Mouse (Mus musculus): ENCODE data around the gene Inhbc.
"Not testable (repeated sequence)": the region's sequence is repeated elsewhere in the genome, so short reads cannot be mapped to it uniquely, and the experiment has no call there.

Inhbc gene

GRCm38 (mm10) chr10:127325454-127326016 lies 44.7 kb downstream of the Inhbc start:
- peaks cover 22% of the 10 kb centered on the region for H3K36me3 ChIP-seq (ENCODE audit: control insufficient read depth, insufficient read depth, low read length, poor library complexity, severe bottlenecking)
- peak; percentile 27 for DNase-seq (ENCODE audit: low read depth, low spot score)
- no peaks in the 10 kb centered on the region for H3K27me3 ChIP-seq (ENCODE audit: control insufficient read depth, insufficient read depth, low read length, poor library complexity, severe bottlenecking)

- DNase-seq (ENCODE audit: low read depth, low spot score) = peak; percentile 94
- H3K36me3 ChIP-seq (ENCODE audit: control insufficient read depth, insufficient read depth, low read length, poor library complexity, severe bottlenecking) = peaks cover 20% of the 10 kb centered on the region
- no peaks in the 10 kb centered on the region for H3K27me3 ChIP-seq (ENCODE audit: control insufficient read depth, insufficient read depth, low read length, poor library complexity, severe bottlenecking)
Measured at GRCm38 (mm10) chr10:127324495-127324894, 45.7 kb downstream of the Inhbc start.

- DNase-seq (ENCODE audit: low read depth, low spot score) = peak; percentile 73
- peaks cover 11% of the 10 kb centered on the region for H3K36me3 ChIP-seq (ENCODE audit: control insufficient read depth, insufficient read depth, low read length, poor library complexity, severe bottlenecking)
Measured at GRCm38 (mm10) chr10:127323131-127323855, 46.9 kb downstream of the Inhbc start.

GRCm38 (mm10) chr10:127322669-127323068 lies 47.6 kb downstream of the Inhbc start:
- peaks cover 10% of the 10 kb centered on the region for H3K36me3 ChIP-seq (ENCODE audit: control insufficient read depth, insufficient read depth, low read length, poor library complexity, severe bottlenecking)
- no peak for DNase-seq (ENCODE audit: low read depth, low spot score)
- no peaks in the 10 kb centered on the region for H3K27me3 ChIP-seq (ENCODE audit: control insufficient read depth, insufficient read depth, low read length, poor library complexity, severe bottlenecking)

More at GRCm38 (mm10) chr10:127323131-127323855, 46.9 kb downstream of the Inhbc start:
- H3K27me3 ChIP-seq (ENCODE audit: control insufficient read depth, insufficient read depth, low read length, poor library complexity, severe bottlenecking) = no peaks in the 10 kb centered on the region

- H3K36me3 ChIP-seq (ENCODE audit: control insufficient read depth, insufficient read depth, low read length, poor library complexity, severe bottlenecking) = peaks cover 6% of the 10 kb centered on the region; the same call in 1 of the 2 replicates
- no peaks in the 10 kb centered on the region for H3K27me3 ChIP-seq (ENCODE audit: control insufficient read depth, insufficient read depth, low read length, poor library complexity, severe bottlenecking)
- DNase-seq (ENCODE audit: low read depth, low spot score) = no peak
Measured at GRCm38 (mm10) chr10:127322178-127322577, 48.1 kb downstream of the Inhbc start.

GRCm38 (mm10) chr10:127321621-127322020 lies 48.6 kb downstream of the Inhbc start, which contains the start of gene Arhgap9:
Arhgap9 (plus strand) TSS chr10:127321964.
- H3K27me3 ChIP-seq (ENCODE audit: control insufficient read depth, insufficient read depth, low read length, poor library complexity, severe bottlenecking) = no peaks in the 10 kb centered on the region
- DNase-seq (ENCODE audit: low read depth, low spot score) = peak; percentile 52
- H3K36me3 ChIP-seq (ENCODE audit: control insufficient read depth, insufficient read depth, low read length, poor library complexity, severe bottlenecking) = peaks cover 3% of the 10 kb centered on the region; the same call in 1 of the 2 replicates

- no peaks in the 10 kb centered on the region for H3K36me3 ChIP-seq (ENCODE audit: control insufficient read depth, insufficient read depth, low read length, poor library complexity, severe bottlenecking)
- no peaks in the 10 kb centered on the region for H3K27me3 ChIP-seq (ENCODE audit: control insufficient read depth, insufficient read depth, low read length, poor library complexity, severe bottlenecking)
- no peak for DNase-seq (ENCODE audit: low read depth, low spot score)
Measured at GRCm38 (mm10) chr10:127319969-127320368, 50.3 kb downstream of the Inhbc start.

GRCm38 (mm10) chr10:127318009-127318408 lies 52.2 kb downstream of the Inhbc start:
- H3K36me3 ChIP-seq (ENCODE audit: control insufficient read depth, insufficient read depth, low read length, poor library complexity, severe bottlenecking) = no peaks in the 10 kb centered on the region
- no peaks in the 10 kb centered on the region for H3K27me3 ChIP-seq (ENCODE audit: control insufficient read depth, insufficient read depth, low read length, poor library complexity, severe bottlenecking)
- no peak for DNase-seq (ENCODE audit: low read depth, low spot score)

GRCm38 (mm10) chr10:127317277-127317676 lies 53.0 kb downstream of the Inhbc start:
- DNase-seq (ENCODE audit: low read depth, low spot score) = no peak
- H3K27me3 ChIP-seq (ENCODE audit: control insufficient read depth, insufficient read depth, low read length, poor library complexity, severe bottlenecking) = no peaks in the 10 kb centered on the region
- no peaks in the 10 kb centered on the region for H3K36me3 ChIP-seq (ENCODE audit: control insufficient read depth, insufficient read depth, low read length, poor library complexity, severe bottlenecking)

GRCm38 (mm10) chr10:127314950-127315349 lies 55.3 kb downstream of the Inhbc start:
- H3K36me3 ChIP-seq (ENCODE audit: control insufficient read depth, insufficient read depth, low read length, poor library complexity, severe bottlenecking); H3K27me3 ChIP-seq (ENCODE audit: control insufficient read depth, insufficient read depth, low read length, poor library complexity, severe bottlenecking); DNase-seq (ENCODE audit: low read depth, low spot score): not testable (repeated sequence)

GRCm38 (mm10) chr10:127313516-127313915 lies 56.7 kb downstream of the Inhbc start:
- H3K36me3 ChIP-seq (ENCODE audit: control insufficient read depth, insufficient read depth, low read length, poor library complexity, severe bottlenecking); DNase-seq (ENCODE audit: low read depth, low spot score); H3K27me3 ChIP-seq (ENCODE audit: control insufficient read depth, insufficient read depth, low read length, poor library complexity, severe bottlenecking): not testable (repeated sequence)

- no peaks in the 10 kb centered on the region for H3K27me3 ChIP-seq (ENCODE audit: control insufficient read depth, insufficient read depth, low read length, poor library complexity, severe bottlenecking)
- no peak for DNase-seq (ENCODE audit: low read depth, low spot score)
- H3K36me3 ChIP-seq (ENCODE audit: control insufficient read depth, insufficient read depth, low read length, poor library complexity, severe bottlenecking) = peaks cover 3% of the 10 kb centered on the region; the same call in 1 of the 2 replicates
Measured at GRCm38 (mm10) chr10:127312858-127313257, 57.4 kb downstream of the Inhbc start.

- Histone ChIP-seq H3K36me3 (ENCODE audit: control insufficient read depth, insufficient read depth, low read length, poor library complexity, severe bottlenecking) (peaks cover 3% of the 10 kb centered on the region; the same call in 1 of the 2 replicates), H3K27me3 (ENCODE audit: control insufficient read depth, insufficient read depth, low read length, poor library complexity, severe bottlenecking) (no peaks in the 10 kb centered on the region)
- DNase-seq (ENCODE audit: low read depth, low spot score) = peak; percentile 91
Measured at GRCm38 (mm10) chr10:127312356-127312676, 57.9 kb downstream of the Inhbc start.

GRCm38 (mm10) chr10:127311476-127312355 lies 58.5 kb downstream of the Inhbc start, which contains the start of gene Mars:
Mars (minus strand) TSS chr10:127311786.
- DNase-seq (ENCODE audit: low read depth, low spot score) = peak; percentile 95
- no peaks in the 10 kb centered on the region for H3K27me3 ChIP-seq (ENCODE audit: control insufficient read depth, insufficient read depth, low read length, poor library complexity, severe bottlenecking)
- peaks cover 3% of the 10 kb centered on the region for H3K36me3 ChIP-seq (ENCODE audit: control insufficient read depth, insufficient read depth, low read length, poor library complexity, severe bottlenecking)
